Mouse (Mus musculus): ENCODE measurements around the gene Rbms3.

The Rbms3 gene

GRCm38 (mm10) chr9:117373164-117373741 is 256.5 kb downstream of the Rbms3 start:
- DNase-seq (ENCODE audit: low spot score) = peak; percentile 71

- no peak for DNase-seq (ENCODE audit: low spot score)
These were observed 257.7 kb downstream of the Rbms3 start for GRCm38 (mm10) chr9:117371980-117372379.

GRCm38 (mm10) chr9:117370086-117370485 is 259.6 kb downstream of the Rbms3 start:
- no peak for DNase-seq (ENCODE audit: low spot score)

GRCm38 (mm10) chr9:117368016-117368415 is 261.7 kb downstream of the Rbms3 start:
- no peak for DNase-seq (ENCODE audit: low spot score)

GRCm38 (mm10) chr9:117364610-117365009 is 265.1 kb downstream of the Rbms3 start:
- DNase-seq (ENCODE audit: low spot score) = no peak

GRCm38 (mm10) chr9:117361431-117361830 is 268.3 kb downstream of the Rbms3 start:
- no peak for DNase-seq (ENCODE audit: low spot score)

GRCm38 (mm10) chr9:117356764-117357442 is 272.8 kb downstream of the Rbms3 start:
- DNase-seq (ENCODE audit: low spot score) = peak; percentile 86

GRCm38 (mm10) chr9:117355501-117355900 is 274.2 kb downstream of the Rbms3 start:
- DNase-seq (ENCODE audit: low spot score) = no peak

- DNase-seq (ENCODE audit: low spot score) = no peak
These were observed 287.4 kb downstream of the Rbms3 start for GRCm38 (mm10) chr9:117342336-117342735.

- DNase-seq (ENCODE audit: low spot score) = no peak
These were observed 299.0 kb downstream of the Rbms3 start for GRCm38 (mm10) chr9:117330681-117331080.

GRCm38 (mm10) chr9:117319271-117319670 is 310.4 kb downstream of the Rbms3 start:
- DNase-seq (ENCODE audit: low spot score) = no peak

GRCm38 (mm10) chr9:117318461-117318860 is 311.3 kb downstream of the Rbms3 start:
- no peak for DNase-seq (ENCODE audit: low spot score)

GRCm38 (mm10) chr9:117317251-117317650 is 312.5 kb downstream of the Rbms3 start:
- DNase-seq (ENCODE audit: low spot score) = peak; percentile 21

- no peak for DNase-seq (ENCODE audit: low spot score)
These were observed 316.1 kb downstream of the Rbms3 start for GRCm38 (mm10) chr9:117313642-117314041.

- DNase-seq (ENCODE audit: low spot score) = no peak
These were observed 319.9 kb downstream of the Rbms3 start for GRCm38 (mm10) chr9:117309809-117310208.

GRCm38 (mm10) chr9:117298991-117299390 is 330.7 kb downstream of the Rbms3 start:
- no peak for DNase-seq (ENCODE audit: low spot score)

GRCm38 (mm10) chr9:117297662-117298531 is 331.8 kb downstream of the Rbms3 start:
- DNase-seq (ENCODE audit: low spot score) = peak; percentile 74

GRCm38 (mm10) chr9:117291066-117291850 is 338.5 kb downstream of the Rbms3 start:
- DNase-seq (ENCODE audit: low spot score) = no peak

- DNase-seq (ENCODE audit: low spot score) = no peak
These were observed 354.9 kb downstream of the Rbms3 start for GRCm38 (mm10) chr9:117274846-117275245.

GRCm38 (mm10) chr9:117259614-117260013 is 370.1 kb downstream of the Rbms3 start:
- DNase-seq (ENCODE audit: low spot score) = no peak

- DNase-seq (ENCODE audit: low spot score) = peak; percentile 50
These were observed 376.4 kb downstream of the Rbms3 start for GRCm38 (mm10) chr9:117253361-117253760.

GRCm38 (mm10) chr9:117252411-117252861 is 377.3 kb downstream of the Rbms3 start:
- DNase-seq (ENCODE audit: low spot score) = peak; percentile 74
